Mouse (Mus musculus): ENCODE measurements around the gene Olfr1357. TPM values are rescaled to one million over a fixed set of nuclear protein-coding genes. Genes with fewer than 3 reads are reported as not detected.
"Not testable (repeated sequence)": the region's sequence is repeated elsewhere in the genome, so short reads cannot be mapped to it uniquely, and the experiment has no call there.

Gene Olfr1357
- total RNA-seq (2022), result not detected

- DNase-seq, result no peak
These were observed at the start of gene Olfr1357 for GRCm38 (mm10) chr10:78617974-78618373. TSS of gene Olfr1357 (minus strand) at chr10:78618074.

- not testable (repeated sequence) for DNase-seq
These were observed 48.8 kb upstream of the Olfr1357 start for GRCm38 (mm10) chr10:78666696-78667095.

GRCm38 (mm10) chr10:78664546-78664945 is 46.7 kb upstream of the Olfr1357 start:
- no peak for DNase-seq

- no peak for DNase-seq
These were observed 43.3 kb upstream of the Olfr1357 start for GRCm38 (mm10) chr10:78661198-78661597.

- DNase-seq, result no peak
These were observed 14.4 kb upstream of the Olfr1357 start for GRCm38 (mm10) chr10:78632311-78632710.

- DNase-seq, result no peak
These were observed 12.3 kb upstream of the Olfr1357 start for GRCm38 (mm10) chr10:78630194-78630593.

GRCm38 (mm10) chr10:78623143-78623542 is 5.3 kb upstream of the Olfr1357 start:
- not testable (repeated sequence) for DNase-seq

- no peak for DNase-seq
These were observed 10.3 kb downstream of the Olfr1357 start for GRCm38 (mm10) chr10:78607602-78608001.

GRCm38 (mm10) chr10:78605080-78605479 is 12.8 kb downstream of the Olfr1357 start:
- DNase-seq, result no peak

GRCm38 (mm10) chr10:78599865-78600264 is 18.0 kb downstream of the Olfr1357 start:
- no peak for DNase-seq

- DNase-seq, result no peak
These were observed 23.3 kb downstream of the Olfr1357 start for GRCm38 (mm10) chr10:78594566-78594965.

GRCm38 (mm10) chr10:78594157-78594556 is 23.7 kb downstream of the Olfr1357 start:
- no peak for DNase-seq

- no peak for DNase-seq
These were observed 24.1 kb downstream of the Olfr1357 start for GRCm38 (mm10) chr10:78593736-78594135.

- no peak for DNase-seq
These were observed 25.0 kb downstream of the Olfr1357 start for GRCm38 (mm10) chr10:78592856-78593379.

GRCm38 (mm10) chr10:78591406-78592328 is 26.2 kb downstream of the Olfr1357 start, which contains the start of gene Syde1:
TSS of gene Syde1 (minus strand) at chr10:78591964.
- peak; percentile 37 for DNase-seq

GRCm38 (mm10) chr10:78590744-78591143 is 27.1 kb downstream of the Olfr1357 start:
- DNase-seq, result no peak

GRCm38 (mm10) chr10:78589901-78590300 is 28.0 kb downstream of the Olfr1357 start:
- no peak for DNase-seq

- no peak for DNase-seq
These were observed 28.6 kb downstream of the Olfr1357 start for GRCm38 (mm10) chr10:78589291-78589690.

GRCm38 (mm10) chr10:78586026-78586425 is 31.8 kb downstream of the Olfr1357 start:
- DNase-seq, result no peak

- DNase-seq, result no peak
These were observed 32.3 kb downstream of the Olfr1357 start for GRCm38 (mm10) chr10:78585606-78586005.

GRCm38 (mm10) chr10:78584996-78585395 is 32.9 kb downstream of the Olfr1357 start:
- DNase-seq, result no peak

GRCm38 (mm10) chr10:78583939-78584338 is 33.9 kb downstream of the Olfr1357 start:
- DNase-seq, result no peak

GRCm38 (mm10) chr10:78583347-78583746 is 34.5 kb downstream of the Olfr1357 start:
- DNase-seq, result no peak

- DNase-seq, result no peak
These were observed 36.8 kb downstream of the Olfr1357 start for GRCm38 (mm10) chr10:78581121-78581520.

Measured in adrenal gland, adult 8-10 months (tissue).